Mouse (Mus musculus) embryonic facial prominence, embryonic 10.5 days (tissue): ENCODE data around the gene L3mbtl2. TPM values are rescaled to one million over a fixed set of nuclear protein-coding genes. Genes with fewer than 3 reads are reported as not detected.

ENCODE experiments used
- DNase-seq: peaks from one replicate; pipeline ENCODE4 v3.0.0-alpha.2; 2017; ENCODE audit warnings: low spot score
- H3K27ac ChIP-seq: fragments of 300-500 bp; sonication (generic); replicated peaks from 2 replicates; pipeline ENCODE4 v1.5.1; 2016; ENCODE audit warnings: mild to moderate bottlenecking
- H3K27me3 ChIP-seq: fragments of 300-500 bp; sonication (generic); replicated peaks from 2 replicates; pipeline ENCODE4 v1.6.1; 2016; ENCODE audit warnings: low read depth, mild to moderate bottlenecking; ENCODE audit not compliant: poor library complexity, severe bottlenecking
- H3K36me3 ChIP-seq: fragments of 300-500 bp; sonication (generic); replicated peaks from 2 replicates; pipeline ENCODE4 v1.6.1; 2016; ENCODE audit warnings: mild to moderate bottlenecking, moderate library complexity
- H3K4me1 ChIP-seq: fragments of 300-500 bp; sonication (generic); 2 replicates; pipeline ENCODE4 v1.6.1; 2016
- H3K4me3 ChIP-seq: fragments of 300-500 bp; sonication (generic); 2 replicates; pipeline ENCODE4 v1.5.1; 2016; ENCODE audit warnings: mild to moderate bottlenecking, moderate library complexity
- H3K9me3 ChIP-seq: fragments of 300-500 bp; sonication (generic); 2 replicates; pipeline ENCODE4 v1.6.1; 2016; ENCODE audit warnings: mild to moderate bottlenecking
- WGBS: fragments of 180-500 bp; shearing (Covaris S2); methylation state at CpG from one replicate; pipeline ENCODE4 v1.1.7; 2016; 5-methylcytosine and 5-hydroxymethylcytosine counted together
- polyA plus RNA-seq: library from polyadenylated mRNA; unstranded; fragments of >200 nt; fragmentation: Nextera tagmentation; extraction: Ambion mirVana; gene quantifications from 2 replicates; pipeline ENCODE4 v1.2.1, GENCODE M21; 2016

L3mbtl2 gene
- polyA plus RNA-seq, 1 experiment from 2014 or later = 35.3 TPM

DNA sequence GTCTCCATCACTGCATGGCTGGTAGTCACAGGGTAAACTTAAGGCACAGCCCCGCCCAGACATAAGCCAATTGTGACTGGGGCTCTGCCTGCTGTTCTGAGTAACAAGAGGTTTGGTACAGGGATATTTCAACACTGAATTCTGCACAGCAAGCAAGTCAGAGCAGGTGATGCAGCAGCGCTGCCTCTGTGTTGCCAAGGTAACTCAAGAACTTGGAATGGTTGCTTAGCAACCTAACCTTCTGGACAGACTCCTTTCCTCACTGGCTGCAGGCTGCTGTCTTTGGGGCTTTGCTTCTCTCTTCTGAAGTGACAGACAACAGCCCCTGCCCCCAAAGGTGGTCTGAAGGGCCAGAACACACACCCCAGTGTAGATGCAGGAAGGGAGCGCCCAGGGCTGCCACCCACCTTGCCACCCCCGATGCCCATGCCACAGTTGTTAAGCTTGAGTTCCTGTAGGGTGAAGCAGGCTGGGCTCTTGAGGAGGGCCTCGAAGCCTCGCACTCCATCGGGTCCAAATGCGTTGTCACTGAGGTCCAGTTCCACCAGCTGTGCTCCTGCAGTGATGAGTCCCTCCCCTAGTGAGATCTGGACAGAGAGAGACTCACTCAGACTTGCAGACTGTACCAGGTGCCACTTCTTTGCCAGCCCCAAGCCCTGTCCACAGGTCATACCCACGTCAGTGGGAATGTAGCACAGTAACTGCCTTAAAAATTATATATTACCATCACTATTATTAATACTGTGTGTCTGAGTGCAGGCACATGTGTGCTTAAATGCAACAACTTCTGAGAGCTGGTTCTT, 54.8 kb downstream of the L3mbtl2 start:
- Histone ChIP-seq H3K9me3 (no peaks in the 10 kb centered on the region), H3K36me3 (peaks cover 95% of the 10 kb centered on the region), H3K4me1 (no peaks in the 10 kb centered on the region), H3K27me3 (no peaks in the 10 kb centered on the region), H3K27ac (no peak overlapping the region), H3K4me3 (no peak overlapping the region)
- DNase-seq = no peak
- WGBS = 92% methylated on average over 9 of the region's 9 CpGs

- H3K9me3 ChIP-seq = no peaks in the 10 kb centered on the region
- H3K4me1 ChIP-seq = no peaks in the 10 kb centered on the region
- no peak overlapping the region for H3K27ac ChIP-seq
- H3K27me3 ChIP-seq = no peaks in the 10 kb centered on the region
- H3K36me3 ChIP-seq = peaks cover 95% of the 10 kb centered on the region
- no peak for DNase-seq
- no peak overlapping the region for H3K4me3 ChIP-seq
- WGBS = 93% methylated on average over 6 of the region's 6 CpGs
These were observed 55.4 kb downstream of the L3mbtl2 start for GRCm38 (mm10) chr15:81719139-81719531.

- no peaks in the 10 kb centered on the region for H3K9me3 ChIP-seq
- peaks cover 95% of the 10 kb centered on the region for H3K36me3 ChIP-seq
- H3K27ac ChIP-seq = no peak overlapping the region
- 96% methylated on average over 5 of the region's 5 CpGs for WGBS
- H3K4me3 ChIP-seq = no peak overlapping the region
- H3K4me1 ChIP-seq = 0 out of 2 replicates have a peak, but pooled peaks cover 3% of the 10 kb centered on the region
- no peaks in the 10 kb centered on the region for H3K27me3 ChIP-seq
- DNase-seq = no peak
These were observed 58.7 kb downstream of the L3mbtl2 start for GRCm38 (mm10) chr15:81722361-81722760.

GRCm38 (mm10) chr15:81723653-81724052, 60.0 kb downstream of the L3mbtl2 start:
- Histone ChIP-seq H3K27ac (no peak overlapping the region), H3K9me3 (no peaks in the 10 kb centered on the region), H3K4me3 (no peak overlapping the region), H3K4me1 (peaks cover 15% of the 10 kb centered on the region), H3K27me3 (no peaks in the 10 kb centered on the region), H3K36me3 (peaks cover 85% of the 10 kb centered on the region)
- no peak for DNase-seq
- 91% methylated on average over 11 of the region's 11 CpGs for WGBS

- no peak for DNase-seq
- H3K27me3 ChIP-seq = no peaks in the 10 kb centered on the region
- peaks cover 19% of the 10 kb centered on the region for H3K4me1 ChIP-seq
- no peak overlapping the region for H3K27ac ChIP-seq
- WGBS = 97% methylated on average over 8 of the region's 8 CpGs
- H3K4me3 ChIP-seq = no peak overlapping the region
- peaks cover 62% of the 10 kb centered on the region for H3K36me3 ChIP-seq
- H3K9me3 ChIP-seq = no peaks in the 10 kb centered on the region
These were observed 62.3 kb downstream of the L3mbtl2 start for GRCm38 (mm10) chr15:81725965-81726364.

DNA sequence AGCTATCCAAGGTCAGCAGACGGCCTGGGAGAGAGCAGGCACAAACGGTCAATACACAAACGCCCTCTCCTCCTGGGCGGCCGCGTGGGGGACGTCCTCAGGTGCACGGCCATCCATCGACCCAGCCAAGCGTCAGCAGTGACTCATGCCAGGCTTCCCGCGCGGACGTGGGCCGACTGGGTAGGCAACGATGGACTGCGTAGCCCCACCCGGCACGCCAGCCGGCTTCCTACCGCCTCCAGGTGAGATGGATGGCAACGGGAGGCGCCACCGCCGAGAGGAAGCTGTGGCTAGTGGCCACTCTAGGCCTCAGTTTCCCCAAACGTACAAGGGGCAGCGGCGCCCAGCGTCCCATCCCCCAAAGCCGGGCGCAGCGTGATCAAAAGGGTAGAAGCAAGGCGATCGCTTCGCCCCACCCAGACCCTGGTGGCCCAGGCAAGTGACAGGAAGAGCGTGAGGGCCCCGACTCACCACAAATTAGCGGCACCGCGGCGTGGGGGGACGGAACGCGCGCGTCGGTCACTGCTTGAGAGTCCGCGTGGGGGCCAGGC, 65.6 kb downstream of the L3mbtl2 start:
- WGBS = under 1% methylated on average over 49 of the region's 49 CpGs
- Histone ChIP-seq H3K36me3 (peaks cover 29% of the 10 kb centered on the region), H3K27ac (peak overlapping the region; percentile 95), H3K4me1 (peaks cover 19% of the 10 kb centered on the region), H3K27me3 (no peaks in the 10 kb centered on the region), H3K4me3 (peak overlapping the region; percentile 100), H3K9me3 (no peaks in the 10 kb centered on the region)
- DNase-seq = peak; percentile 32

GRCm38 (mm10) chr15:81729792-81730635, 66.3 kb downstream of the L3mbtl2 start:
- Histone ChIP-seq H3K27me3 (no peaks in the 10 kb centered on the region), H3K9me3 (no peaks in the 10 kb centered on the region), H3K36me3 (peaks cover 22% of the 10 kb centered on the region), H3K27ac (peak overlapping the region; percentile 95), H3K4me3 (peak overlapping the region; percentile 100), H3K4me1 (peaks cover 19% of the 10 kb centered on the region)
- DNase-seq = peak; percentile 99
- WGBS = 6% methylated on average over 41 of the region's 41 CpGs

DNA sequence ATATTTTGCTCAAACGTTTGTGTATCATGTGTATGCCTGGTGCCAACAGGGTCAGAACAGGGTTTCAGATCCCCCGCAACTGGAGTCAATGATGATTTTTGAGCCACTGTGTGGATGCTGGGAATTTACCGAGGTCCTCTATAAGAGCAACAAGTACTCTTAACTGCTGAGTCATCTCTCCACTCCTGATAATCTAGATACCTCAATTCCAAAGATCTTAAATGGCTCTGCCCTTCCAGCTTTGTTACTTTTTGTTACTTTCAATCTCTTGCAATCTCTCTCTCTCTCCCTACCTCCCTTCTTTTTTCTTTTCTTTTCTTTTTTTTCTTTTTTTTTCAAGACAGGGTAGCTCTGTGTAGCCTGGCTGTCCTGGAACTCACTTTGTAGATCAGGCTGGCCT, 71.4 kb downstream of the L3mbtl2 start:
- Histone ChIP-seq H3K4me1 (no peaks in the 10 kb centered on the region), H3K36me3 (no peaks in the 10 kb centered on the region), H3K9me3 (no peaks in the 10 kb centered on the region), H3K4me3 (no peak overlapping the region), H3K27me3 (no peaks in the 10 kb centered on the region), H3K27ac (no peak overlapping the region)
- WGBS = 59% methylated on average over 3 of the region's 3 CpGs
- DNase-seq = no peak

Other genes with a start within 250 kb of the L3mbtl2 start
- 622 and 633 TPM in 2 replicates for gene Rbx1, start 197.6 kb upstream of the L3mbtl2 start, polyA plus RNA-seq
- gene Ep300, start 78.5 kb upstream of the L3mbtl2 start, polyA plus RNA-seq = 20.5 and 20.6 TPM in 2 replicates
- gene Chadl, start 33.4 kb downstream of the L3mbtl2 start, polyA plus RNA-seq = 1.5 and 1.7 TPM in 2 replicates
- gene Zc3h7b, start 81.2 kb downstream of the L3mbtl2 start, polyA plus RNA-seq = 50.3 and 52.0 TPM in 2 replicates
- 161 and 173 TPM in 2 replicates for gene Rangap1, start 81.6 kb downstream of the L3mbtl2 start, polyA plus RNA-seq
- 15.9 and 16.0 TPM in 2 replicates for gene Tef, start 138.5 kb downstream of the L3mbtl2 start, polyA plus RNA-seq
- 20.1 and 20.3 TPM in 2 replicates for gene Tob2, start 194.9 kb downstream of the L3mbtl2 start, polyA plus RNA-seq
- gene Phf5a, start 208.0 kb downstream of the L3mbtl2 start, polyA plus RNA-seq = 260 and 267 TPM in 2 replicates
- 153 TPM in 2 replicates for gene Aco2, start 208.4 kb downstream of the L3mbtl2 start, polyA plus RNA-seq